Mouse (Mus musculus): ENCODE data around the gene Cacna1d.

The Cacna1d gene

DNA sequence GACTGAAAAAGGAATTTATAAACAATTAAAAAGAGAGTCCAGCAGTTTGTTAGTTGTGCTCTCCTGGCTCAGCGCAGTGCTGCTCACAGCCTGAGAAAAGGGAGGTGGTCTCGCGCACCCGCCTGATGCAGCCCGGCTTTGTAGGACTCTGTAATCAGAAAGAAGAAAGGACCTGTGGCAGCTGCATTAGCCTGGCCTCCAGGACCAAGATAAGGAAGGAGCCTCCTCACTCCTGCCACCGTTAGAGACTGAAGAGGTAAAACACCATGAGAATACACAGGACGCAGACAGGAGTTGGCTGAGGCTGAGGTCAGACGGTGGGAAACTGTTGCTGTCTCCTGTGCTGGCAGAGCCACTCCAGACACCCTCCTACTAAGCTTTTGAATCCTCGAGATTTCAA is at the start of gene Cacna1d:
Gene Cacna1d, minus strand, starts transcription at position 114 of the 400 bp plus-strand sequence.
- DNase-seq (ENCODE audit: low spot score): no peak

DNA sequence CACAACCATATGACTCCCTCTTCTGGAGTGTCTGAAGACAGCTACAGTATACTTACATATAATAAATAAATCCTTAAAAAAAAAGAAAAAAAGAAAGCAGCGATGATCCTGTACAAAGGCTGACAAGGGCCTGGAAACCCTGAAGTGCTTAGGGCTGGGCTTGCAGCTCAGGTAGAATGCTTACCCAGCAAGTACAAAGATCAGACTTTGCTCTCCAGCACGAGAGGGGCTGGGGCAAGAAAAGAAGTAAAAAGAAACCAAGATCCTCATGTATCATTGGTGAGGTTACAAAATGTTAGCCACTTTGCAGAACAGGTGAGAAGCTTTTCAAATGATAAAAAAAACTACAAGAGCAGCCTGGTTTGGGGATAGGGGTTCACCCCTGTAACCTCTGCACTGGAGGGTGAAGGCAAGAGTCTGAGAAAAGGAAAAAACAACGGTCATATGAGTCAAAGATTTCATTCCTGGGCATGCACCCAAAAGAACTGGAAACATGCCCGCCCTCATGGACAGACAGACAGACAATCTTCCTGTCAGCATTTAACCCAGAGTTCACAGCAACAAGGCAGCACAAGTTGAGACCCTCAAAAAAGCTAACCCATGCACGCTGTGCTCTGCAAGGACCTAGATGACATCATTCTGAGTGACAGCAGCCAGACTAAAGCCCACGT is 42.7 kb upstream of the Cacna1d start:
- no peak for DNase-seq (ENCODE audit: low spot score)

DNA sequence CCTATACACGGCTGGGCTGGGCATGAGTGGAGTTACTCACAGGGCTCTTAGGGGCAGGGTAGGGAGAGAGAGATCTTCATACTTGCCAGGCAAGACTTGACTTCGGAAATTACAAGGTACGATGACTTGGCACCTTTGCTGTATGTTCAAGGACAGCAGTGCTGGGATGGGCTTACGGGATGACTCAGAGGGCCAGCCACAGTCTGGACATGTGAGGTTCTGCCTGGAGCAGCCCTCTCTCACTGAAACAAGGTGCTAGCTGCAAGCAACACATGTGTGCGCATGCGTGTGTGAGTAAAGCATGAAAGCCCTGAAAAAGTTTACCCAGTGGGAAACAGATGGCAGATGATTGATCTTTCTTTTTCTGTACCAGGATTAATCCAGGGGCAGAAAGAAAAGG is 40.6 kb upstream of the Cacna1d start:
- DNase-seq (ENCODE audit: low spot score): no peak

DNA sequence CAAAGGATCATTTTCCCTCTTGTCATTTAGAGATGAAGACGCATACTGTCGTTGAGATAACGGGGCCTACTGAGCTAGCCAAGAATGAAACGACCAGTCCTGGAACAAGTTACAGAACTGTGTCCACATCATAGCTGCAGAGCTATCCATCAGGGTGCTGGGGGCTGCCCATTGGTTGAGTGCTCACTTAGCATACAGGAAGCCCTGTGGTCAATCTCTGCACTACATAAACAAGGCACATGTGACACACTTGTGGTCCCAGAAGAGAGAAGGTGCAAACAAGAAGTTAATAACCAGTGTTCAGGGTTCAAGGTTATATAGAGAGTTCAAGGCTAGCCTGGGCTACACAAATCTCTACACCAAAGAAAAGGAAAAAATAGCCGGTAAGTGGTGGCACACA is 40.2 kb upstream of the Cacna1d start:
- DNase-seq (ENCODE audit: low spot score): no peak

DNA sequence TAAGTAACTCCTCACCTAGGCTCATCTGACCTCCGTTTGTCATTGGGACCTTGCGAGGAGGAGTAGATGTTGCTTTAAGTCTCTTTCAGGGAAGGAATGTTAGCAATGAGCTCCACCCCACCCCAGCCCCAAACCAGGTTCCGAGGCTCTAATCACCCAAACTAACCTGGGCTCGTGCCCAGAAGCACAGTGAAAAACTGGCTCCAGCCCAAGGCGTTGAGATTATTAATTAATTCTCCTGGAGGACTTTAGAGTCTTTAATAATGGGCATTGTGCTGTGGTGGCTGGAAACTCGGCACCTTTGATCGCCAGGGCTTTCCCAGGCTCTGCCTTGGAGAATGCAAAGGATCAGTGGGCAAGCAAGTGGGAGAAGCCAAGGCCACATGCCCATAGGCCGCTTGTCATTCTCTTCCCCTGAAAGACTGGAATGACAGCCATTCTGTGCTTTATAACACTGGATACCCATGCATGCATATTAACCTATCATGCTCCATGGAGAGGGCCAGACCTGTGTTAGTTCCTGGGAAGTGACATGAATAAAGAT is 39.5 kb upstream of the Cacna1d start:
- DNase-seq (ENCODE audit: low spot score): no peak

DNA sequence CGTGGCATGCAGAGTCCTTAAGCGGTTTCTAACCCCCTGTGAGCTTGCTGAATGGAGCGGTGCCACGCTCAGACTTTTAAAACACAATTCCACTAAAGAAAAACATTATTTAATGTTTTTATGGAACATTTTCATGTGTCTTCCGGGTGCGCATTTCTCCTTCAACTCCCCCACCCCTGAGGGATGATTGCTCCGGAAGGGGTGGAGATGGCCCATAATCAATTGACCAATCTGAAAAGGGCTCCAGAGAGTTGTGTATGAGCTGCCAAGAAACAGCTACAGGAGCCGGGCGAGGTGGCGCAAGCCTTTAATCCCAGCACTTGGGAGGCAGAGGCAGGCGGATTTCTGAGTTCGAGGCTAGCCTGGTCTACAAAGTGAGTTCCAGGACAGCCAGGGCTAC is 38.2 kb upstream of the Cacna1d start:
- no peak for DNase-seq (ENCODE audit: low spot score)

DNA sequence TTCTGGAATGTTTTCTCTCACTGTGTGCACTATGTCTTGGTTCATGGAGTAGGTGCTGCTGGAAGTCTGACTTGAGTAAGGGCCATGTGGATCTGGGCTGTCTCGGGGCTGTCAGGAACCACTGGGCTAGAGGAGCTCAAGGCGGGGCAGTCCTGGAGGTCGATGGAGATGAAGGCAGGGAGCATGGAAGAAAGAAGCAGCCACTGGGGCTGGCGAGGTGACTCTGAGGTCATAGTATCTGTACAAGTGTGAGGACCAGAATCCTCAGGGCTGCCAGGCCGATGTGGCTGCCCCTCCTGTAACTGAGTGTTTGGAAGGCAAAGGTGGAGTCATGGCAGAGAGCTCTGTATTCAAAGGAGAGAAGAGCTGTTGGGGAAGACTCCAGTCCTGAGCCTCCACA is 37.7 kb upstream of the Cacna1d start:
- no peak for DNase-seq (ENCODE audit: low spot score)

DNA sequence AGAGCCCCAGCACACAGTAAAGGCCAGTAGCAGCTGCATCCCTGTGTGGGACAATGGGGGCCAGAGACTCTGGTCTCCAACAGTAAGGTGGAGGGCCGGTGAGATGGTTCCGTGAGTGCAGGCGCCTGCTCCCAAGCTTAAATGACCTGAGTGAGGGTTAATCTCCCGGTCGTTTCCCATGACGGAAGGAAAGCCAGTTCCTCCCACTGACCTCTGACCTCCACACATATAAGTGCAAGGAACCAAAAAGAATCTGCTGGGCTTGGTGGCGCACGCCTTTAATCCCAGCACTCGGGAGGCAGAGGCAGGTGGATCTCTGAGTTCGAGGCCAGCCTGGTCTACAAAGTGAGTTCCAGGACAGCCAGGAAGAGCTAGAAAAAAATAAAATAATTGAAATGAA is 37.1 kb upstream of the Cacna1d start:
- DNase-seq (ENCODE audit: low spot score): no peak

DNA sequence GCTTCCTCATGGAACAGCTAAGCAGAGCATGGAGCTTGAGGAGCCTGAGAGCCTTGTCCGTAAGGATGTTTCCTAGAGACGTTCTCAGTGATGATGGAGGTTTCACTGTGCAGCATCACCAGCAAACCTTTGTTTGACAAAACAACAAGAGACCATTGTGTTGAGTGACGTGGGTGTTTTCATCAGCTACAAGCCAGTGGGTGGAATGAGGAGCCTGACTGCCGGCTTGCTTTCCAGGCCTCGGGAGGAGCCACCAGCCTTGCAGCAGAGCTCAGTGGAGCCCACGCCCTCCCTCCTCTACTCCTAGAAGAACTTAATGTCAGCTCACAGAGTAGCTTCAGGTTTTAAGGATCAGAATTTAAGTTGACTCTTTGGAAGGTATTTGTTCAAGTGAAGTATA is 32.1 kb upstream of the Cacna1d start:
- DNase-seq (ENCODE audit: low spot score): peak; percentile 59

DNA sequence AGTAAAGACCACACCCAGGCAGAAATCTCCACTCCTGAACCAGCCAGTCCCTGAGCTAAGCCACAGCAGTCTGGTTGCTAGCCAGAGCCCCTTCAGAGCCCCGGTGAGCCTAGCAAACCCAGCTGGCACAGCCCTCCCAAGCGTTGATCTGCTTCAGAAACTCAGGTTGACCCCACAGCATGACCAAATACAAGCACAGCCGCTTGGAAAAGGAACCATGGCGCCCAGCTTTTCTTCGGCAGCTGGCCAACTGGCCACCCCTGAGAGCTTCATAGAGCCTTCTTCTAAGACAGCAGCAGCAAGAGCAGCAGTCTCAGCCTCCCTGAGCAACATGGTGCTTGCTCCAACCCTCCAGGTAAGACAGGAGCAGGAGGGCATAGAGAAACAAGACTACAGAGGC is 28.1 kb upstream of the Cacna1d start:
- DNase-seq (ENCODE audit: low spot score): no peak

DNA sequence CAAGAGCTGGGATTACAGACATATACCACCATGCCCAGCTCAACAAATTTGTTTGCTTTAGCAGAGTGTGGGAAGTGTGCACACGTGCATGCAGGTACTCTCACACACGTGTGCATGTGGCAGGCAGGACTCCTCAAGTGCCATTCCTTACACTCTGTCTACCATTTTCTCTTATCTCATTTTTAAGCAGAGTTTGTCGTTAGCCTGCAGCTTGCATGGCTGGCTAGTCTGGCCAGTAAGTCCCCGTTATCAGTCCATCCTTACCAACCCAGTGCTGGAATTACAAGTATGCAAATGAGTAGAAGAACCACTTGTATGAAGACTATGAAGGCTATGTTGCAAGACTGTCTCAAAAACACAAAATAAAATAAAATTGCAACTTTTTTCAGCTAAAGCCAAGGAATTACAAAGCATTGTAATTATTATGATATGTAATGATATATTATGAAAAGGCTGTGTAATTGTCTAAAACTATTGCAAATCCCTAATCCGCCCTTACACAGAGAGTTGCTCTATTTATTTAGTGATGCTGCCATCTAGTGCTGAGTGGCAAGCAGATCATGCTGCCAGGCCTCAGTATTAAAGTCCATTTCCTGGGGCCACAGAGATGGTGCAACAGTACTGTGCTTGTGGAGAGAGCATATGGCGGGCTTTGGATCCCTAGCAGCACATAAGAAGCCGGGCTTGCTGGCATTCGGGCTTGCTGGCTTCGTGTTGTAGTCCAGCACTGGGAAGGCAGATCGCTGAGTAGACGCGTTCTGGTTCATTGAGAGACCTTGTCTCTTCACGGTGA is 24.9 kb upstream of the Cacna1d start:
- DNase-seq (ENCODE audit: low spot score): peak; percentile 53

DNA sequence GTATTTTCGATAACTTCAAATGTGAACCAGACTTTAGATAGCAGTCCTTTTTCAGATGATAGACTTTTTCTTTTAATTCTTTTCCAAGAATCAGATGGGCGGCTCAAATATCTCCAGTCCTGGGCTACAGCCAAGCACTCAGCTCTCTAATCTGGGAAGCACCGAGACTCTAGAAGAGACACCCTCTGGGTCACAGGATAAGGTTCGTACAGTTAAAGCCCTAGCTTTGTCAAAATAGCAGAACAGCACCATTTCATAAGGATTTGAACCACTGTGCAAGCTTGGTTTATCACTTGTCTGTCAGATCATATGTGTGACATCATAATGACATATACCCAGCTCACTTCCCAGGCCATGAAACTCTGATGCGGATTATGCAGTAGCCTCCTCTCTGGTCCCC is 21.6 kb upstream of the Cacna1d start:
- DNase-seq (ENCODE audit: low spot score): no peak

DNA sequence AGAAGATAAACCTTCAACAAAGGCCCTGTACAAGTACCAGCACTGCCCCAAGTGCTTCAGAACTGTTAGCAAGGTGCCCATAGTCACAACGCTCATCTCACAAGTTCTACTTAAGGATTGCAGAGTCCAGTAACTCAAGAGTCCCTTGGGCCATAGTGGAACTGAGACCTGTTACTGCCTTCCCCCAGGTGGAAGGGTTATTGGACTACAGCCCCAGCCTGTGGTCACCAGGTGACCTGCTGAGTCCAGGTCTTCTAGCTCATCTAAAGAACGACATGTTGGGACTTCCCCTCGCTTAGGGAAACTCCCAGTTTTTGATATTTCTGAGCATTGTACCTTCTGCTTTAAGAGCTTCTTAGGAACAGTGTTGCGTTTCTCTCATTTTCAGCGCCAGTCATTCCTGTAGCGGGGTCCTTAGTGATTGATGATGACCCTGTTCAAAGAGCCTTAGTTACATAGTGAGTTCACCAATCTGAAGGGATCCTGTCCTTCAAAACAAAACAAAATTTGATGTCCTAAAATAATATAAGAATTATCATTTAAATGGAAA is 19.0 kb upstream of the Cacna1d start:
- no peak for DNase-seq (ENCODE audit: low spot score)

DNA sequence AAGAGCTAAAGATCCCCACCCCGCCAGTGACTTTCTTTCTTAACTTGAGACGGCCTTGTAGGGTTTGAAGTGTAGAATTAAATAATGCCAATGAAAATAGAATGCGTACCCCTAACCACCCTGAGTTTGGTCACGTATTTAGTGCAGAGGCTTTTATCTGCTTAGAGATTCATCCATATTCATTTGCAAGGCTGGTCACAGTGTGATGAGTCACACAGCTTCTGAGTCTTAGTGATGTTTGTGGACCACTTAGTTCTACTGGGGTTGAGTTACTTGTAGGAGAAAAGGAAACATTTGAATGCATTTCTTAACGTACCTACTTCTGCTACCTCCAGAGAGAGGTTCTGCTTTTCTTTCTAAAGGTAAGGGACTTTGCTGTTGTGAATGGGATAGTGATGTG is 13.7 kb upstream of the Cacna1d start:
- no peak for DNase-seq (ENCODE audit: low spot score)

DNA sequence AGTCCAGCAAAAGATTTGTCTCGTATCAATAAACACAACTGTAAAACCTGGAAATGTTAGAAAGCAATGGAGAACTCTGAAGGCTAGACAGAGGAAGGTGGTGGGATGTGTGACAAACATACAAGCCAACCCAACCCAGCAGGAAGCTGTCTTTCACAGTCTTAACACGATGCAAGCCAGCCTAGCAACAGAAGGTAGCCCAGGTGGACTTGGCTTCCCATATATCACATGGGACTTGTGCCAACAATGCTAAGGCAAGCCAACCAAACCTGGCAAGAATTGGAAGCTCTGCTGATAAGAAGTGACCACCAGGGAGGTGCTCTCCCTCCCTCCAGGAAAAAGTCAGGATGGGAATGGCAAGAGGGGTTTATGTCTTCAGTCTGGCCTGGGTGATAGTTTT is 6.9 kb upstream of the Cacna1d start:
- DNase-seq (ENCODE audit: low spot score): no peak

DNA sequence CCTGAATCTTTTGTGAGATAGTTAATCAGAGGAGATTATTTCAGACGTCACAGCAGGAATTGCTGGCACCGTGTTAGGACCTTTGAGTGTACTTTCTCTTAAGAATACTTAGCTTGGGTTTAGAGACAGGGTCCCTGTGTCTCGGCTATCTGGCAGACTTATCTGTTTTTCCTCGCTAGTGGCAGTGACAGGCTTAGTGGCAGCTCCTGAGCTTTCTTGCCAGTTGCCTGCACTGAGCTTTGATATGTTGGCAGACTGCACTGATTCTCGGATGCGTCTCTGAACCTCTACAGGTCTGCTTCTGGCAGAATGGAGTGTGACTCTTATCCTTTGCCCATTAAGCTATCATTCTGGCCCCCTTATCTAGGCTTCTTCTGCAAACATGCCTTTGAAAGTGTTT is 3.7 kb upstream of the Cacna1d start:
- DNase-seq (ENCODE audit: low spot score): no peak

DNA sequence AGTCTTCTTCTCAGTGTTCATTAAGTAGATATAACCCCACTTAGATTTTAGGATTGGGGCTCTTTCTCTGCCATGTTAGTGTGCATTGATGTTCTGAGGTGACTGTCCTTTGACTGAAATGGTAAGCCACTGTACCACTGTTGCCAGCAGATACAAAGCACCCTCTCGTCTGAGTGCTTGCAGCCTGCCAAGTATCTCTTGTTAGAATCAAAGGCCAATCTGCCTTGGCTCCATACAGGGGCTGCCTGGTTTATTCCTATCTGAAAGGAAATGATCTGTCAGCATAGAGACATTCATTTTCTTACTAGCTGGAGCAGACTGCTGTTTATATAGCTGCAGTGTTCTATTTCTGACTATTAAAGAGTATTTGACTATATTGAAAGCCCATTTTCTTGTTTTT is 2.0 kb upstream of the Cacna1d start:
- DNase-seq (ENCODE audit: low spot score): no peak

DNA sequence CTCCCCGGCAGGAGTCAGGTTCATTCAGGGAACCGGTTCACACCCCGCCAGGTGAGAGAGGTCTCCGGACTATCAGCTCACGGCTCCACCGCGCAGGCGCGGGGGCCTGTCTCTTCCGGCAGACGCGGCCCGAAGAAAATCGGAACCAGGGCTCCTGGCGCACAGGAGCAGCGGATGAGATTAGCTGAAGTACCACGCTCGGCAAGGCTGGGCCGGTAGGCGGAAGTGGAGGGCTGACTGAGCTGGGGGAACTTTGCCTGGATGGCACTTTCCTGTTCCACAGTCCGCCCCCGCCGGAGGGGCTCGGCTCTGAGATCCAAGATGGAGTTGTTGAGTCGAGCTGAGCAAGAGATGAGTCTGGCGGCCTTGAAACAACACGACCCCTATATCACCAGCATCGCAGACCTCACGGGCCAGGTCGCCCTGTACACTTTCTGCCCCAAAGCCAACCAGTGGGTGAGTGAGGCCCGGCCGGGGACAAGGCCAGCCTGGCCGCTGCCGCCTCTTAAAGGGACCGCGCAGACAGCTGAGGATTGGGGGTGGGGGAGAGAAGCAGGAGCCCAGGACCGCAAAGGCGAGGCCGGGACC is 11.8 kb downstream of the Cacna1d start, which contains the start of gene Dcp1a:
Gene Dcp1a, plus strand, starts transcription at position 175 of the 588 bp plus-strand sequence.
- DNase-seq (ENCODE audit: low spot score): peak; percentile 96

DNA sequence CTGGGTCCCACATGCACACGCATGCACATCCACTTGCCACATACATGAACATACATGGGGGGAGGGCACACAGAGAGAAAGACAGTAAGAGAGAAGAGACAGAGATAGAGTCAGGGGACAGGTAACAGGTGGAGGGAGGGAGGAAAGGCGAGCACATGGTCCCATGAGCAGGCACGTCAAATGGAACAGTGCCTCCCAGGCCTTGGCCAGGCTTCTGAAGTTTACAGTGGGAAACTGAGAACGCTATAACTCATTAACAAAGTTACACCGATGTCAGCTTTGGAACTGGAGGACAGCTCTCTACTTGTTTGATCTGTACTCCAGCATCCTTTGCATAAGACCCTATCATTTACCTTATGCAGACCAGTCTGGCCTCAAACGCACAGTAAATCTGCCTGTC is 16.8 kb downstream of the Cacna1d start:
- DNase-seq (ENCODE audit: low spot score): no peak

DNA sequence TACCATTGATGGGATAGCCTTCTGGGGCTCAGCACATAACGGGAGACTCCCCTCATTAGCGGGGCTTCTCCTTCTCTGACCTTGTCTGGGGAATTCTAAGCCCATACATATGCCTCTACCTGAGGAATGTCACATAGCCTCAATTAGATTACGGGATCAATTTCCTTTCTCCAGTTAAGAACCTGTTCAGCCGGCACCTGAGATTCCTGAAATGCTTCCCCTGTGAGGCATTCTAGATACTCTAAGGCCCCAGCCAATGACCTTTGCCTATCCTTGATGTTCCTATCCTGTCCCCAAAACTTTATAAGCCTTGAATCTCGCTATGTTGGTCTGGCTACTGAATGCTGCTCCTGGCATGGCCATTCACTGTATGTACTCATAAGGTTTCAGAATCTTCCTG is 17.6 kb downstream of the Cacna1d start:
- no peak for DNase-seq (ENCODE audit: low spot score)

DNA sequence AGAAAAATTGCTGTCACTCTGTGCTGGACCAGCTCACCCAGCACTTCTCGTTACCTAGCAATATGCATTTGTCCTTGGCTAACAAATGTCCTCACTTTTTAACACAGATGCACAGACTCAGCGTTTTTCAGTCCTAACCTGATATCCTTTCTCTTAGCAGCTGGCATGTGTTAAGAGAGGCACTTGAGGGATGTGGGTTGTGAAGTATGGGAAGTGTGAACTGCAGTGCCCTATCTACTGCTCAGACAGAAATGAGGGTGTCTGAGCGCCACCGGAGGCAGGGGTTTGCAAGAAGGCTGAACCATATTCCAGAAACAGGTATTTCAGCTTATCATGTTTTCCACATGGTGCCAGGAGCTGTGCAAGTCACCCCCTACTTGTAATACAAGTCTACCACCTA is 27.9 kb downstream of the Cacna1d start:
- DNase-seq (ENCODE audit: low spot score): no peak

DNA sequence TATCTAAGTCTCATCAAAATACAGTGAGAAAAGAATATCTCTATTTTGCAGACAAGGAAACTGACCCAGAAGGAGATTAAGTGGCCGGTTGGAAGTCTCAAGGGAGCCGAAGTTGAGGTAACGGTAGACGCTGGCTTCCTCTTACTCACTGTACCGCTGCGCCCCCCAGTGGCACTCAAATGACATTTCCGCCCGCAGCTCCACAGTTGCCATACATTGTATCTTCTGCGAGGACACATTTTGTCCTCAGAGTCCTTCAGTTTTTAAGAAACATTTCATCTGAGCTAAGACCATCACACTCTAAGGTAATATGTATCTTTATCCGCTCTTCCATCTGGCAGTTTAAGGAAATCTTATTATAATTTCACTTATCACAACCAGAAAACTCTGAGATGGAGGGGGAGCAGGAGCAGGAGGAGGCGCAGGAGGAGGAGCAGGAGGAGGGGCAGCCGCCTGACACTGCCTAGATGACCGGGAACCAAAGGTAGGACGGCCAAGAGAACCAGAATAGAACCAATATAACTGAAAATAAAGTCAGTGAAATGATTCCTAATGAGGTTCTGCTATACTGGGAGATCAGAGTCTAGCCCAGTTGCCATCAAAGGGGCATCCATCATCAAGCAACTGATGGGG is 31.2 kb downstream of the Cacna1d start:
- DNase-seq (ENCODE audit: low spot score): peak; percentile 82
